10 mouse cellular contexts compared by ENCODE assay signal in the genomic region with DNA sequence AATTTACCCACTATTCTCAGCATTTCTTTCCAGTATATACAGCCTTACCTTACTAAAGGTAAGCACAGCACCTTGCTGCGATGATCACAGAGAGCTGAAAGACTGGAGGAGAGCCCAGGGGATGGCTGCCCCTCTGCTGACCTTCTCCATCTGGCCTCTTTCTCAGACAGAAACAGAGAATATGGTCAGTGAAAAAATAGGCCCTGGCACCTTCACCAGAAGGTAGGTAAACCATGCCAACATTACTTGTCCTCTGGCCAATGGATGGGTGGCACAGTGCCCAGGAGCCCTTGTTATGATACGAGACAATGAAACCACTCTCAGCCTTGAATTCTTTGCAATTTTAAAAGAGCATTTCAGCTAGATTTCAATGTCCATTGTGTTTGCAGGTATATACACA.
DNase-seq lines count a peak whose midpoint lies in the region; ATAC-seq lines count a peak whose summit lies in the region.
"Had no signal": no experiment of that assay in that cellular context is flagged by ENCODE, and none has a peak within 500 bp of the region (broad histone marks: within the 10 kb centered on the region; RNA-seq: fewer than 3 reads in every experiment).

No protein-coding gene starts in this region.

- no peak overlapping the region for H3K4me3 ChIP-seq in hindbrain, embryonic 15.5 days
- H3K4me3 ChIP-seq in hindbrain, embryonic 12.5 days = no peak overlapping the region
- H3K4me3 ChIP-seq: neural tube, embryonic 13.5 days had no signal

- no peaks in the 10 kb centered on the region for H3K36me3 ChIP-seq in hindbrain, embryonic 15.5 days
- no peaks in the 10 kb centered on the region for H3K36me3 ChIP-seq in hindbrain, embryonic 12.5 days
- H3K36me3 ChIP-seq: neural tube, embryonic 13.5 days had no signal

- 0 out of 2 replicates have a peak, but pooled peaks have one; percentile 27 for ATAC-seq in hindbrain, embryonic 15.5 days (ENCODE audit: low FRiP score, low read depth)
- no peak for ATAC-seq in hindbrain, embryonic 12.5 days (ENCODE audit: low FRiP score)

- peak; percentile 44 for DNase-seq in testis, postnatal 10 days (ENCODE audit: low spot score)
- DNase-seq in testis, postnatal 14 days (ENCODE audit: low spot score) = no peak
- DNase-seq in cerebellum, postnatal 4 days (ENCODE audit: low spot score in 2 of 2) = peak; percentile 34 to 80
- peak; percentile 26 for DNase-seq in right cerebral cortex, postnatal 4 days
- DNase-seq in T-cell, adult 2 months (ENCODE audit: low spot score) = no peak
- no peak for DNase-seq in spleen, postnatal 36 days (ENCODE audit: low spot score in 2 of 2)
- DNase-seq: kidney, postnatal 14 days had no signal

- H3K27ac ChIP-seq in hindbrain, embryonic 15.5 days (replicated peaks) = no peak overlapping the region
- no peak overlapping the region for H3K27ac ChIP-seq in hindbrain, embryonic 12.5 days
- H3K27ac ChIP-seq: neural tube, embryonic 13.5 days had no signal

- H3K9ac ChIP-seq in hindbrain, embryonic 15.5 days = no peak overlapping the region
- H3K9ac ChIP-seq in hindbrain, embryonic 12.5 days = no peak overlapping the region
- H3K9ac ChIP-seq: neural tube, embryonic 13.5 days had no signal

- no peak overlapping the region for H3K4me2 ChIP-seq in hindbrain, embryonic 15.5 days
- H3K4me2 ChIP-seq in hindbrain, embryonic 12.5 days (replicated peaks) = no peak overlapping the region
- H3K4me2 ChIP-seq: neural tube, embryonic 13.5 days had no signal

- 75% methylated on average over 2 of the region's 2 CpGs for WGBS in hindbrain, embryonic 15.5 days
- WGBS in hindbrain, embryonic 12.5 days = 87% methylated on average over 2 of the region's 2 CpGs

- no peaks in the 10 kb centered on the region for H3K9me3 ChIP-seq in hindbrain, embryonic 15.5 days
- no peaks in the 10 kb centered on the region for H3K9me3 ChIP-seq in hindbrain, embryonic 12.5 days (replicated peaks)
- H3K9me3 ChIP-seq: neural tube, embryonic 13.5 days had no signal

- peaks cover 17% of the 10 kb centered on the region for H3K4me1 ChIP-seq in hindbrain, embryonic 15.5 days (replicated peaks)
- H3K4me1 ChIP-seq in hindbrain, embryonic 12.5 days = no peaks in the 10 kb centered on the region
- H3K4me1 ChIP-seq: neural tube, embryonic 13.5 days had no signal

- no peaks in the 10 kb centered on the region for H3K27me3 ChIP-seq in hindbrain, embryonic 15.5 days
- H3K27me3 ChIP-seq in hindbrain, embryonic 12.5 days = no peaks in the 10 kb centered on the region
- H3K27me3 ChIP-seq: neural tube, embryonic 13.5 days had no signal

Comparison
In these comparisons a context has a peak if more than half of its experiments do, and no peak if none do; other contexts are left out.
1. DNase-seq: peak in testis, postnatal 10 days (single experiment), cerebellum, postnatal 4 days (2 of 2) and right cerebral cortex, postnatal 4 days (single experiment); none in testis, postnatal 14 days (single experiment), T-cell, adult 2 months (single experiment) and spleen, postnatal 36 days (0 of 2).